Mouse (Mus musculus) hindbrain, embryonic 16.5 days (tissue): Measurements from ENCODE around the gene Gch1. TPM values are rescaled to one million over a fixed set of nuclear protein-coding genes. Genes with fewer than 3 reads are reported as not detected.
A peak's percentile ranks its signal among the peaks of the same experiment; 100 is the strongest.

Source experiments
- ATAC-seq: fragments of 200-750 bp; cut with Nextera tagmentation; 2 replicates; pipeline ENCODE4 v1.8.0; 2017; ENCODE audit warnings: moderate TSS enrichment, moderate library complexity
- H3K27ac ChIP-seq: fragments of 300-500 bp; sonication (generic); 2 replicates; pipeline ENCODE4 v1.5.1; 2014; ENCODE audit warnings: low read depth, mild to moderate bottlenecking, control low read depth, low read length, moderate library complexity
- H3K27me3 ChIP-seq: fragments of 300-500 bp; sonication (generic); replicated peaks from 2 replicates; pipeline ENCODE4 v1.6.1; 2014; ENCODE audit warnings: low read length; ENCODE audit not compliant: control insufficient read depth, insufficient read depth
- H3K36me3 ChIP-seq: fragments of 300-500 bp; sonication (generic); 2 replicates; pipeline ENCODE4 v1.6.1; 2014; ENCODE audit warnings: mild to moderate bottlenecking, low read length, moderate library complexity, mixed read lengths; ENCODE audit not compliant: control insufficient read depth, insufficient read depth
- H3K4me1 ChIP-seq: fragments of 300-500 bp; sonication (generic); 2 replicates; pipeline ENCODE4 v1.6.1; 2014; ENCODE audit warnings: low read depth, low read length; ENCODE audit not compliant: control insufficient read depth, insufficient read depth
- H3K4me2 ChIP-seq: fragments of 300-500 bp; sonication (generic); 2 replicates; pipeline ENCODE4 v1.6.1; 2014; ENCODE audit warnings: mild to moderate bottlenecking, low read length, control low read depth, moderate library complexity
- H3K4me3 ChIP-seq: fragments of 300-500 bp; sonication (generic); 2 replicates; pipeline ENCODE4 v1.5.1; 2014; ENCODE audit warnings: mild to moderate bottlenecking, low read length, control low read depth, moderate library complexity
- H3K9ac ChIP-seq: fragments of 300-500 bp; sonication (generic); 2 replicates; pipeline ENCODE4 v1.6.1; 2014; ENCODE audit warnings: low read depth, mild to moderate bottlenecking, control low read depth, low read length, moderate library complexity
- H3K9me3 ChIP-seq: fragments of 300-500 bp; sonication (generic); 2 replicates; pipeline ENCODE4 v1.6.1; 2014; ENCODE audit warnings: mild to moderate bottlenecking, low read length, moderate library complexity; ENCODE audit not compliant: control insufficient read depth
- WGBS: fragments of 180-500 bp; shearing (Covaris S2); extraction: QIAGEN DNeasy Blood & Tissue Kit; methylation state at CpG from one replicate; pipeline ENCODE4 v1.1.7; 2014; 5-methylcytosine and 5-hydroxymethylcytosine counted together
- polyA plus RNA-seq: library from polyadenylated mRNA; unstranded; fragments of >200 nt; fragmentation: Nextera tagmentation; extraction: Ambion mirVana; gene quantifications from 2 replicates; pipeline ENCODE4 v1.2.1, GENCODE M21; 2015

Gene Gch1
- 5.5 and 6.3 TPM in 2 replicates for polyA plus RNA-seq

DNA sequence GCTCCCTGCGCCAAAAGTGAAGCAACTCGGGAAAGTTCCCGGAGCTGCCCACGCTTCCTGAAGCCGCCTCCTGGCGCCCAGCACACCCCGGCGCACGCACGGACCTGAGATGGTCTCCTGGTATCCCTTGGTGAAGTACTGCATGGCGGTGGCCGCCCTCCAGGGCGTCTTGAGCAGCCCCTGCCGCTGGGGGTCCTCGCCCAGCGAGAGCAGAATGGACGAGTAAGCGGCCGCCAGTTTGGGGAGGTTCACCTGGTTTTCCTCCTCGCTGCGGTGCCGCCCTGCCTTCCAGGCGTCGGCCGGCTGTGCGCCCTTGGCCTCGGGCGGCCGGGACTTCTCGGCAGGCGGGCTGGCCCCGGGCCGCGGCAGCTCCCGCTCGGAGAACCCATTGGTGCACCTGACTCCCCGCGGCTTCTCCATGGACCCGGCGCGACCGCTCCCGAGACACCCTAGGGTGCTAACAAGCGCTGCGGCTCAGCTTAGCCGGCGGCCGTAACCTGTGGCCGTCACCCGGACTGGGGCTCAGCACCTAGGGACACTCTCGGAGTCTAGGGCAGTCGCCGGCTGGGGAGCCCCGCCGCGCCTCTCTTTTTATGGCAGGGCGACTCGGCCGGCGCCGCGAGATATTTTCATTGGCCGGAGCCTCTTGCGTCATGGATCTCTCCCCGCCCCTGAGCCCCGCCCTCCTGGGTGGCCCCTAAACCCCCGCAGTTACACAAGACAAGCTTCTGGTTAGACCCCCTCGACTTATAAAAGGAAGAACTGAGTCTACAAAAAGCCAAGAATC is at the start of gene Gch1:
Gene Gch1, minus strand, starts transcription at position 566 of the 787 bp plus-strand sequence.
- no peaks in the 10 kb centered on the region for H3K36me3 ChIP-seq
- peak within 1 kb of the TSS; percentile 88 for H3K4me3 ChIP-seq
- H3K9me3 ChIP-seq = no peaks in the 10 kb centered on the region
- peaks cover 5% of the 10 kb centered on the region for H3K4me1 ChIP-seq
- H3K4me2 ChIP-seq = peak within 1 kb of the TSS; percentile 100
- peak within 1 kb of the TSS; percentile 74 for H3K9ac ChIP-seq
- H3K27ac ChIP-seq = 0 out of 2 replicates have a peak within 1 kb of the TSS, but pooled peaks have one; percentile 23
- under 1% methylated on average over 52 of the region's 68 CpGs for WGBS
- H3K27me3 ChIP-seq = peaks cover 8% of the 10 kb centered on the region
- peak; percentile 95 for ATAC-seq

GRCm38 (mm10) chr14:47237286-47237685 is 48.1 kb upstream of the Gch1 start:
- 82% methylated on average over 4 of the region's 4 CpGs for WGBS
- Histone ChIP-seq H3K4me1 (no peaks in the 10 kb centered on the region), H3K9ac (no peak overlapping the region), H3K9me3 (peaks cover 6% of the 10 kb centered on the region), H3K4me3 (no peak overlapping the region), H3K36me3 (peaks cover 10% of the 10 kb centered on the region), H3K4me2 (no peak overlapping the region), H3K27ac (no peak overlapping the region), H3K27me3 (no peaks in the 10 kb centered on the region)
- no peak for ATAC-seq

DNA sequence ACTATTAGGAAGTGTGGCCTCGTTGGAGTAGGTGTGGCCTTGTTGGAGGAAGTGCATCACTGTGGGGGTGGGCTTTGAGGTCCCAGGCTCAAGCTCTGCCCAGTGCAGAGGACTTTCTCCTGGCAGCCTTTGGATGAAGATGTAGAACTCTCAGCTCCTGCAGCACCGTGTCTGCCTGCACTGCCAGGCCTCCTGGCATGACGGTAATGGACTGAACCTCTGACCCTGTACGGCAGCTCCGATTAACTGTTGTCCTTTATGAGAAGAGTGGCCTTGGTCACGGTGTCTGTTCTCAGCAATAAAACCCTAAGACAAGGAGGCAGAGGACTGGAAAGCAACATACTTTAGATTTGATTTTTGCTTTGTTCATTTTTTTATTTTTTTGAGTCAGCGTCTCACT is 47.3 kb upstream of the Gch1 start:
- Histone ChIP-seq H3K27ac (no peak overlapping the region), H3K4me3 (no peak overlapping the region), H3K36me3 (peaks cover 8% of the 10 kb centered on the region), H3K9ac (no peak overlapping the region), H3K27me3 (no peaks in the 10 kb centered on the region), H3K9me3 (peaks cover 6% of the 10 kb centered on the region), H3K4me2 (no peak overlapping the region), H3K4me1 (no peaks in the 10 kb centered on the region)
- ATAC-seq = no peak
- WGBS = 91% methylated on average over 7 of the region's 7 CpGs

- H3K27ac ChIP-seq = no peak overlapping the region
- no peak overlapping the region for H3K4me2 ChIP-seq
- no peak overlapping the region for H3K4me3 ChIP-seq
- no peak for ATAC-seq
- H3K36me3 ChIP-seq = no peaks in the 10 kb centered on the region
- H3K27me3 ChIP-seq = no peaks in the 10 kb centered on the region
- H3K4me1 ChIP-seq = no peaks in the 10 kb centered on the region
- peaks cover 6% of the 10 kb centered on the region for H3K9me3 ChIP-seq
- 75% methylated on average over 5 of the region's 5 CpGs for WGBS
- H3K9ac ChIP-seq = no peak overlapping the region
Observed at GRCm38 (mm10) chr14:47234526-47235250, 45.5 kb upstream of the Gch1 start.

GRCm38 (mm10) chr14:47234032-47234431 is 44.8 kb upstream of the Gch1 start:
- Histone ChIP-seq H3K4me3 (no peak overlapping the region), H3K27ac (no peak overlapping the region), H3K9me3 (peaks cover 6% of the 10 kb centered on the region), H3K27me3 (no peaks in the 10 kb centered on the region), H3K9ac (no peak overlapping the region), H3K4me2 (no peak overlapping the region), H3K4me1 (no peaks in the 10 kb centered on the region), H3K36me3 (no peaks in the 10 kb centered on the region)
- WGBS = 97% methylated on average over 3 of the region's 3 CpGs
- ATAC-seq = no peak

DNA sequence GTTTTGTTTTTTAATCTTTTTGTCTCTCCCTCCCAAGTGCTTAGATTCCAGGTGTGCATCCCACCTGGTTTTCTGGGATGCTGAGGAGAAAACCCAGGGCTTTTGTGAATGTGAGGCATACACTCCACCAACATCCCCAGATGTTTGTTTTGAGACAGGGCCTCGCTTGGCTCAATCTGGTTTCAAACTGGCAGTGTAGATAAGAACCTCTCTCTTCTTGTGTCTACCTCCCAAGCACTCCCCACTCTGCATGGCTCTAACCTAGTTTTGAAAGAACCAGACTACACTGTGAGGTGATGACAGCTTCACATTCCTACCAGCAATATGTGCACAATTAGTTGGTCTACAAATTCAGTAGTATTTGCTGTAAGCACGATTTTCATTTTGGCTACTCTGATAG is 44.4 kb upstream of the Gch1 start:
- no peak overlapping the region for H3K9ac ChIP-seq
- no peak overlapping the region for H3K4me2 ChIP-seq
- H3K4me3 ChIP-seq = no peak overlapping the region
- H3K27ac ChIP-seq = no peak overlapping the region
- no peaks in the 10 kb centered on the region for H3K27me3 ChIP-seq
- peaks cover 6% of the 10 kb centered on the region for H3K9me3 ChIP-seq
- no peaks in the 10 kb centered on the region for H3K4me1 ChIP-seq
- no peaks in the 10 kb centered on the region for H3K36me3 ChIP-seq
- no peak for ATAC-seq
- WGBS = 80% methylated on average over 2 of the region's 2 CpGs

DNA sequence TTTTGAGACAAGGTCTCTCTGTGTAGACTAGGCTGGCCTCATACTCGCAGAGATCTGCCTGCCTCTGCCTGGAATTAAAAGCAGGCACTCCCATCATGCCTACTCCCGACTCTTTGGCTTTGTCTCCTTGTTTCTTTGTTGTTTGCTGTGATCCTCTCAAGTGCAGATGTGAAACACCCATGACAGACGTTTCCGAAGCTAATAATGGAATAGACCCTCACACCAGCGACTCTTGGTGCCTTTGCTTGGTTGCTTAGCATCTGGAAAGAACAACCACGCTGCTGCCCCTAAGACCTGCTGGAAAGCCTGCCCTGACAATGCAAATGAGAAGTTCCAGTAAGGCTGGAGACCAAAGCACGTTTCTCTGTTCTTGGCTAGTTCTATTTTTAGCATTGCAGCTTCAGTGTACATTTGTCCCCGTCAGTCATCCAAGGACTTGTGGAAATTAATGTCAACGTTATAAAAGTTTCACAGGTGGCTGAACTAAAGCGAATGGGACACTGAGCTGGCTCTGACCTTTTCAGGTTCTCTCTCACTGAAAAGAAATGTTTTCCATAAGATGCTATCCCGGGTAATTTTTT is 40.7 kb upstream of the Gch1 start:
- no peaks in the 10 kb centered on the region for H3K9me3 ChIP-seq
- H3K36me3 ChIP-seq = no peaks in the 10 kb centered on the region
- H3K27me3 ChIP-seq = no peaks in the 10 kb centered on the region
- no peak overlapping the region for H3K4me2 ChIP-seq
- H3K9ac ChIP-seq = no peak overlapping the region
- ATAC-seq = no peak
- no peaks in the 10 kb centered on the region for H3K4me1 ChIP-seq
- no peak overlapping the region for H3K27ac ChIP-seq
- 78% methylated on average over 11 of the region's 11 CpGs for WGBS
- no peak overlapping the region for H3K4me3 ChIP-seq

- no peaks in the 10 kb centered on the region for H3K36me3 ChIP-seq
- H3K27me3 ChIP-seq = no peaks in the 10 kb centered on the region
- 97% methylated on average over 8 of the region's 8 CpGs for WGBS
- H3K27ac ChIP-seq = no peak overlapping the region
- no peaks in the 10 kb centered on the region for H3K4me1 ChIP-seq
- no peak overlapping the region for H3K9ac ChIP-seq
- no peak overlapping the region for H3K4me2 ChIP-seq
- H3K4me3 ChIP-seq = no peak overlapping the region
- H3K9me3 ChIP-seq = no peaks in the 10 kb centered on the region
- no peak for ATAC-seq
Observed at GRCm38 (mm10) chr14:47225931-47226330, 36.7 kb upstream of the Gch1 start.
